Mouse (Mus musculus) liver, embryonic 13.5 days (tissue): Measurements from ENCODE around the gene Alox12e. TPM values are rescaled to one million over a fixed set of nuclear protein-coding genes. Genes with fewer than 3 reads are reported as not detected.
A peak's percentile ranks its signal among the peaks of the same experiment; 100 is the strongest.

Experiments
- ATAC-seq: fragments of 200-750 bp; cut with Nextera tagmentation; 2 replicates; pipeline ENCODE4 v1.8.0; 2017; ENCODE audit warnings: low read depth, mild to moderate bottlenecking, moderate number of reproducible peaks, moderate library complexity
- DNase-seq: peaks from one replicate; pipeline ENCODE4 v3.0.0; 2022
- H3K27ac ChIP-seq: fragments of 300-500 bp; sonication (generic); 2 replicates; pipeline ENCODE4 v1.5.1; 2015; ENCODE audit warnings: moderate library complexity, mild to moderate bottlenecking, inconsistent platforms
- H3K27me3 ChIP-seq: fragments of 300-500 bp; sonication (generic); 2 replicates; pipeline ENCODE4 v1.6.1; 2015; ENCODE audit warnings: mild to moderate bottlenecking, inconsistent platforms
- H3K36me3 ChIP-seq: fragments of 300-500 bp; sonication (generic); 2 replicates; pipeline ENCODE4 v1.6.1; 2015; ENCODE audit warnings: mild to moderate bottlenecking, inconsistent platforms
- H3K4me1 ChIP-seq: fragments of 300-500 bp; sonication (generic); replicated peaks from 2 replicates; pipeline ENCODE4 v1.6.1; 2015; ENCODE audit warnings: inconsistent platforms
- H3K4me2 ChIP-seq: fragments of 300-500 bp; sonication (generic); 2 replicates; pipeline ENCODE4 v1.6.1; 2015; ENCODE audit warnings: inconsistent platforms, mild to moderate bottlenecking, moderate library complexity
- H3K4me3 ChIP-seq: fragments of 300-500 bp; sonication (generic); replicated peaks from 2 replicates; pipeline ENCODE4 v1.5.1; 2015; ENCODE audit warnings: mild to moderate bottlenecking, inconsistent platforms
- H3K9ac ChIP-seq: fragments of 300-500 bp; sonication (generic); 2 replicates; pipeline ENCODE4 v1.6.1; 2015; ENCODE audit warnings: mild to moderate bottlenecking, inconsistent platforms
- H3K9me3 ChIP-seq: fragments of 300-500 bp; sonication (generic); replicated peaks from 2 replicates; pipeline ENCODE4 v1.6.1; 2016; ENCODE audit warnings: inconsistent platforms
- WGBS: fragments of 180-500 bp; shearing (Covaris S2); methylation state at CpG from one replicate; pipeline ENCODE4 v1.1.7; 2015; ENCODE audit not compliant: insufficient replicate concordance; 5-methylcytosine and 5-hydroxymethylcytosine counted together
- polyA plus RNA-seq: library from polyadenylated mRNA; unstranded; fragments of >200 nt; fragmentation: Nextera tagmentation; extraction: Ambion mirVana; gene quantifications from 2 replicates; pipeline ENCODE4 v1.2.1, GENCODE M21; 2015

The Alox12e gene
- polyA plus RNA-seq, 1 experiment from 2014 or later: 0.06 TPM

DNA sequence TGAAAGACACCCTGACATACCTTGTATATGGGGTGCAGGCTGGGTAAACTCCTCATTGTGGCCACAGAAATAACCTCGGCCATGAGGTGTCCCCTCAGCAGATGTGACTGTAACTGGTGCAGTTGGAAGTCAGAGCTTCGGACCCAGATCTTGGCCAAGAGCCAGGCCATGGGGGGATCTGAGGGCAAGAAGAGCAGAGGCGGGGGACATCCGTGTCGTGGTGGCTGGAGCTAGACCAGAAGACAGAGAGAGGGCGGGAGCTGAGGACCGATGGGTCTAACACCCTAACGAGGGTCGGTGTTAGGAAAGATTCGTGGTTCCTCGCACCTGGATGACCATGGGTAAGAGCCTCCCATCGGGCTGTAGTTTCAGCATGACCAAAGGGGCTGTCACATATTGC is 2.8 kb downstream of the Alox12e start:
- no peak overlapping the region for H3K4me3 ChIP-seq
- peaks cover 4% of the 10 kb centered on the region; the same call in 1 of the 2 replicates for H3K4me1 ChIP-seq
- no peak overlapping the region for H3K4me2 ChIP-seq
- DNase-seq (no peak), ATAC-seq (no peak)
- no peaks in the 10 kb centered on the region for H3K9me3 ChIP-seq
- H3K27me3 ChIP-seq: peaks cover 62% of the 10 kb centered on the region
- H3K36me3 ChIP-seq: no peaks in the 10 kb centered on the region
- no peak overlapping the region for H3K27ac ChIP-seq
- no peak overlapping the region for H3K9ac ChIP-seq
- WGBS: 65% methylated on average over 12 of the region's 12 CpGs

DNA sequence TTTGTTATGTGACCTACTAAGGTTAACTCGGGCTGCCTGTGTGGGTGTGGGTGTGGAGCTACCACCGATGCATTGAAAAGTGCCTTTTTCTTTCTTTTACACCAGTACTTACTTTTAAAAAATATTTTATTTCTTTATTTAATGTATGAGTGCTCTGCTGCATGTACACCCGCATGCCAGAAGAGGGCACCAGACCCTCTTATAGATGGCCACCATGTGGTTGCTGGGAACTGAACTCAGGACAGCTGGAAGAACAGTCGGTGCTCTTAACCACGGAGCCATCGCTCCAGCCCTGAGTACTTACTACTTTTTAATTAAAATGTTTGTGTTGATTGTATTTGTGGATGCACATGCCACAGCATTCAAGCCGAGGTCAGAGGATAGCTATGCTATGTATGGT is 8.6 kb downstream of the Alox12e start:
- Histone ChIP-seq H3K4me2 (no peak overlapping the region), H3K4me3 (no peak overlapping the region), H3K27ac (no peak overlapping the region), H3K27me3 (peaks cover 24% of the 10 kb centered on the region), H3K9ac (no peak overlapping the region), H3K4me1 (no peaks in the 10 kb centered on the region), H3K9me3 (no peaks in the 10 kb centered on the region), H3K36me3 (no peaks in the 10 kb centered on the region)
- ATAC-seq (no peak), DNase-seq (no peak)
- WGBS: 25% methylated on average over 7 of the region's 7 CpGs

DNA sequence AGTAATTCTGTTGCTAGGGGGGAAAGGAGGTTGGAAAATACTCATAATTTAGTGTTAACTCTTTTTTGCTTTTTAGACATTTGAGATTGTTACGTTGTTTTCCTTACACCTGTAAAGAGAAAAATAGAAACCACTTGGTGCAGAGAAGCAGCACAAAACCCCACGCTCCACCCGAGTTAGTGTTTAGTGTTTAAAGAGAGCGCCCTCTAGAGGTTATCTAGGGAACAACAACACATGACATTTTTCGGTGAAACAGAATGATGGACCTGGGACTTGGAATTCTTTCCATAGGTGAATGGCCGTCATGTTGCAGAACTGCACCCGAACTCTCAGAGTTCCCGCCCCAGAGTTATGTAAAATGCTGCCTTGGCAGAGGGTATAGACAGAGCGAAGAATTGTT is 13.1 kb downstream of the Alox12e start:
- no peak for ATAC-seq

DNA sequence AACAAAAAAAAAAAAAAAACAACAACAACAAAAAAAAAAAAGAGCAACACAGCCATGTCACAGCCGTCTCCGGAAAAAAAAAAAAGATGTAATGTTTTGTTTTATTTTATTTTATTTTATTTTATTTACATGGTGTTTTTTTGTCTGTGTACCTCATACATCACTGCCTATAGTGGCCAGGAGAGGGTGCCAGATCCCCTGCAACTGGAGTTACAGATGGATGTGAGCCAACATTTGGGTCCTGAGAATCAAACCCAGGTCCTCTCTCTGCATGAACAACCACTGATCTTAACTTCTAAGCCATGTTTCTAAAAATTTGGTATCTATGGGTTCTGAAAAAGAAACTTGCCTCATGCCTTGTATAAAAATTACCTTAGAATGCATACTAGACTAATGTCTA is 14.1 kb downstream of the Alox12e start:
- Histone ChIP-seq H3K4me3 (no peak overlapping the region), H3K4me1 (peaks cover 3% of the 10 kb centered on the region; the same call in 1 of the 2 replicates), H3K9ac (no peak overlapping the region), H3K4me2 (no peak overlapping the region), H3K36me3 (no peaks in the 10 kb centered on the region), H3K27ac (no peak overlapping the region), H3K27me3 (peaks cover 9% of the 10 kb centered on the region; the same call in 1 of the 2 replicates), H3K9me3 (no peaks in the 10 kb centered on the region)
- 74% methylated on average over 2 of the region's 2 CpGs for WGBS
- ATAC-seq (no peak), DNase-seq (no peak)

More for the DNA sequence above, 13.1 kb downstream of the Alox12e start:
- no peaks in the 10 kb centered on the region for H3K36me3 ChIP-seq
- 15% methylated on average over 9 of the region's 9 CpGs for WGBS
- peaks cover 9% of the 10 kb centered on the region; the same call in 1 of the 2 replicates for H3K27me3 ChIP-seq
- no peak overlapping the region for H3K4me2 ChIP-seq
- H3K9ac ChIP-seq: no peak overlapping the region
- no peaks in the 10 kb centered on the region for H3K9me3 ChIP-seq
- H3K4me1 ChIP-seq: peaks cover 3% of the 10 kb centered on the region; the same call in 1 of the 2 replicates
- DNase-seq: no peak
- H3K4me3 ChIP-seq: no peak overlapping the region
- no peak overlapping the region for H3K27ac ChIP-seq

DNA sequence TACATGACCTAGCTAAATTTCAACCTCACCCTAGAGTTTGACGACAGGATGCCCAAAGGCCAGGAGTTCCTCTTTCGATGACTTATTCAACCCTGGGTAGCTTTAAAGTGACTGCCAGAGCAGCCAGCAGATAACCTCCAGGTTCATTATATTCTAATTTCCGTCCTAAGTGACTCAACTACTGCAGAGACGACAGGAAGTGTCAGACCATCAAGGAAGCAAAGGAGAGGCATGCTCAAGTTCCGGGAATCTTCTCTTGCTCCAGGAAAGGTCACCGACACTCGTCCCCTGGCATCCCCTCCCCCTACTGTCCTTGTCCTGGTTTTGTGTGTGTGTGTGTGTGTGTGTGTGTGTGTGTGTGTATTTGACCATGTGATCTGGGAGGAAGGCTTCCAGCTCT is 16.3 kb downstream of the Alox12e start:
- ATAC-seq (no peak), DNase-seq (no peak)
- no peaks in the 10 kb centered on the region for H3K36me3 ChIP-seq
- no peaks in the 10 kb centered on the region for H3K9me3 ChIP-seq
- H3K9ac ChIP-seq: no peak overlapping the region
- no peak overlapping the region for H3K4me3 ChIP-seq
- H3K27me3 ChIP-seq: peaks cover 4% of the 10 kb centered on the region; the same call in 1 of the 2 replicates
- WGBS: 17% methylated on average over 7 of the region's 7 CpGs
- no peak overlapping the region for H3K27ac ChIP-seq
- no peak overlapping the region for H3K4me2 ChIP-seq
- H3K4me1 ChIP-seq: peaks cover 7% of the 10 kb centered on the region; the same call in 1 of the 2 replicates

DNA sequence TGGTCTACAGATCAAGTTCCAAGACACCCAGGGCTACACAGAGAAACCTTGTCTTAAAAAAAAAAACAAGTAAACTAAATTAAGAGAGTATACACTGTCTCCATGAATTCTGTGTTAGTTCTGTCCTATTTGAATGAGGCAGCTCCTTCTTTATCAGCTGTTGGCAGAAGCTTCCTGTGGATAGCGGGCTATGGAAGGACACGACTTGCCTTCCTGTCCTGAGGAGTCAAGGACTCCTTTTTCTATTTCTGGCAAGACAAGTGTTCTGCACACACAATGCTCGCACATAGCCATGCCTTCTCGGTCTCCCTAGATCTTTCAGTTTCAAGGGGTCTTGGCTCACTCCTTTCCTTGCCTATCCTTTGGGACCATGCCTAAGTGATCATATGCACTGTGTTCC is 20.1 kb downstream of the Alox12e start:
- DNase-seq (no peak), ATAC-seq (no peak; the same call in 1 of the 2 replicates)
- H3K4me2 ChIP-seq: no peak overlapping the region
- WGBS: 23% methylated on average over 4 of the region's 4 CpGs
- H3K27me3 ChIP-seq: no peaks in the 10 kb centered on the region
- peaks cover 17% of the 10 kb centered on the region for H3K4me1 ChIP-seq
- H3K9me3 ChIP-seq: no peaks in the 10 kb centered on the region
- peak overlapping the region; percentile 53; the same call in 1 of the 2 replicates for H3K27ac ChIP-seq
- H3K4me3 ChIP-seq: no peak overlapping the region
- H3K36me3 ChIP-seq: no peaks in the 10 kb centered on the region
- no peak overlapping the region for H3K9ac ChIP-seq

DNA sequence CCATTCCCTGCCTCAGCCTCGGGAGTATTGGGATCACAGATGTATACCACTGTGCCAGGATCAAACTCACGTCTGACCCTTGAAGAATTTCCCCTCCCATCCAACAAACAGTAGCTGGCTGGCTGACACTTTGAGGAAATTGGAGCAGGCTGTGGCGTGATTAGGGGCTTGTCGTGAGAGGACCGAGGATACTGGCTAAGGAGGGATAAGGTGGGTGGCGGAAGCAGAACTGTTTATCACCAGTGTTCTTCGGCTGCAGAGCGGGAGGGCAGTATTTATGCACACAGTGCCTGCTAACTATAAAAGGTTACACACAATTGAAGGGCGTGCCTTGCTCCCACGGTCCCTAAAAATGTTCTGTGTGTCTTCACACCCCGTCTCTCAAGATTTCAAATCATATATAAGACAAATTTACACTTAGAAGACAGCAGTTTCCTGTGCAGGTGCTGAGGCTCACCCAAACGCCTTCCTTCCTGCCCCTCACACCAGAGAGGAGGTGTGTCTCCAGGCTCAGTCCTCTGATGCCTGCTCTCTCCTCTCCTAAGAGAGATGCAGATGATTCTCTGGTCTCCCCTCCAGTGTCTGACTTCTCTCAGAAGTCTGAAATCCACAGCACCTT is 24.5 kb downstream of the Alox12e start:
- no peak overlapping the region for H3K9ac ChIP-seq
- no peaks in the 10 kb centered on the region for H3K36me3 ChIP-seq
- 10% methylated on average over 12 of the region's 12 CpGs for WGBS
- H3K4me2 ChIP-seq: peak overlapping the region; percentile 12; the same call in 1 of the 2 replicates
- peaks cover 13% of the 10 kb centered on the region for H3K4me1 ChIP-seq
- H3K27me3 ChIP-seq: no peaks in the 10 kb centered on the region
- no peaks in the 10 kb centered on the region for H3K9me3 ChIP-seq
- ATAC-seq: 0 out of 2 replicates have a peak, but pooled peaks have one; percentile 29
- no peak for DNase-seq
- H3K27ac ChIP-seq: no peak overlapping the region; the same call in 1 of the 2 replicates
- no peak overlapping the region for H3K4me3 ChIP-seq

DNA sequence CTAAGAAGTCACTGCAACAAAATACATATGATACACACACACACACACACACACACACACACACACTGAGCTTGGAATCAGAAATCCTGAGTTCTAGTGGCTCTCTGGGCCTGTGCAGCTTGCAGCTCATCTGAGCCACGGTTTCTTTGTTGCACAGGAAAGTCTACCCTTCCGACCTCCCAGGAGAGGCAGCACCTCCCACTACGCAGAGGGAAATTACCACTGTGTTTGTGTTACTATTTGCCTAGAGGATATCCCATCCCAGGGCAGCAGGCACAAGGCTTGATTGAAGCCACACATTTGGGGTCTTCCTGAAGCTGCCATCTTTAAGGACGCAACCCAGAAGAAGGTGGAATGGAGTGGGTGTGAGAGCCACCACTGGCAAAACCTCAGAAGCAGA is 25.0 kb downstream of the Alox12e start:
- Histone ChIP-seq H3K4me1 (peaks cover 11% of the 10 kb centered on the region), H3K27me3 (no peaks in the 10 kb centered on the region), H3K4me3 (no peak overlapping the region), H3K4me2 (no peak overlapping the region), H3K36me3 (no peaks in the 10 kb centered on the region), H3K9me3 (no peaks in the 10 kb centered on the region), H3K27ac (no peak overlapping the region), H3K9ac (no peak overlapping the region)
- DNase-seq: no peak
- 34% methylated on average over 4 of the region's 4 CpGs for WGBS
- ATAC-seq: no peak

DNA sequence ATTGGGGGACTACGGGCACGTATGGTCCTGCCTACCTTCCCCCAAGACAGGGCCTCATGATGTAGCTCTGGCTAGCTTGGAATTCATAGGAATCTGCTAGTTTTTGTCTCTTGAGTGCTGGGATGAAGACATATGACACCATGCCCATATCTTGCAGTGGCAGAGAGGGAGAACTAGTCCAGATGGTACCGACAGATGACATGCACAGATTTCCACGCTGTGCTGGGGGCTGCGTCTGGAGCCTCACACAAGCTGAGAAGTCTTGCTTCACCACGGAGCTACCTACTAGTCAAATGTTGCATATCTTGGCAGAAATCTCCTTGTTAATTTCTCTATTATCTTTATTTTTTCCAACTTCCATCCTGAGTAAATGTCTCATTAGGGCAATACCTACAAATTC is 28.5 kb downstream of the Alox12e start:
- peaks cover 10% of the 10 kb centered on the region for H3K4me1 ChIP-seq
- no peaks in the 10 kb centered on the region for H3K9me3 ChIP-seq
- H3K9ac ChIP-seq: no peak overlapping the region
- no peak overlapping the region for H3K4me3 ChIP-seq
- DNase-seq (no peak), ATAC-seq (no peak)
- no peak overlapping the region for H3K27ac ChIP-seq
- no peaks in the 10 kb centered on the region for H3K36me3 ChIP-seq
- WGBS: 72% methylated on average over 6 of the region's 6 CpGs
- no peak overlapping the region for H3K4me2 ChIP-seq
- H3K27me3 ChIP-seq: no peaks in the 10 kb centered on the region

DNA sequence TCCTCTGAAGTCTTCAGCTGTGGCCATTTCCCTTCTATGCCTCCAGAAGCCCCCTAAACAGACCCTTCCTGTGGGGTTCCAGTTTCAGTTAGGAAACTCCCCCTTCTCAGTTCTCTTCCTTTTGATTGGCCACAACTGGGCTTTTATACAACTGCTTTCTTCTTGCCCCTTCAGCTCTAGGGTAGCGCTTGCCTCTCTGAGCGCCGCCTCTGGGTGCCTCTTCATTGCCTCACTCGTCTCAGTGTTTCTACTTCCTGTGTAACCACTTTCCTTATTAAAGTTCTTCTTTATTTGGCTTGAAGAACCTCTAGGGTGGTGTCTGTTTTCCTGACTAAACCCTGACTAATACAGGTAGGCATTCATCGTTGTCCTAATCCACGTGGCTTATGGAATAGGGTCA is 31.2 kb downstream of the Alox12e start:
- no peak overlapping the region for H3K9ac ChIP-seq
- no peaks in the 10 kb centered on the region for H3K9me3 ChIP-seq
- no peak overlapping the region for H3K4me3 ChIP-seq
- H3K4me2 ChIP-seq: no peak overlapping the region
- H3K27me3 ChIP-seq: no peaks in the 10 kb centered on the region
- ATAC-seq (no peak), DNase-seq (no peak)
- no peaks in the 10 kb centered on the region for H3K36me3 ChIP-seq
- H3K27ac ChIP-seq: no peak overlapping the region
- H3K4me1 ChIP-seq: no peaks in the 10 kb centered on the region
- WGBS: 55% methylated on average over 6 of the region's 6 CpGs

DNA sequence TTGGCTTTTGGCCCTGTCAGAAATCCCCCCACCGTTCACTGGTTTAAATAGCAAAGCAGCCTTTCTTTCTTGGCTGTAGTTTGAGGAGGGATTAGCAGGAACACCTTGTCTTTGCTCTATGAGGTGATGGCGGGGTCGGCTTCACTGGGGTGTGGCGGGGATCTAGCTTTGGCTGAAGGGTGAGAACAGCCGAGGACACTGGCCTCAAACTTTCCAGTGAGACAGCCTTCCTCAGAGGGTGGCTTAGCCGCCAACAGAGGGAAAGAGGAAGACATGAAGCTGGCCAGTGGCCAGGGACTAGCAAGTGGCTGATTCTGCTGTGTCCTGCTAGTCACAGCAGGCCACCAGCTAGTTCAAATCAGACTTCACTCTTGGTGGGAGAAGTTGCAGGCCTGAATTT is 33.2 kb downstream of the Alox12e start:
- DNase-seq: no peak
- Histone ChIP-seq H3K36me3 (no peaks in the 10 kb centered on the region), H3K9me3 (no peaks in the 10 kb centered on the region), H3K27ac (no peak overlapping the region), H3K4me2 (no peak overlapping the region), H3K9ac (no peak overlapping the region), H3K4me3 (no peak overlapping the region), H3K27me3 (no peaks in the 10 kb centered on the region), H3K4me1 (no peaks in the 10 kb centered on the region)
- WGBS: 47% methylated on average over 6 of the region's 6 CpGs
- no peak for ATAC-seq

DNA sequence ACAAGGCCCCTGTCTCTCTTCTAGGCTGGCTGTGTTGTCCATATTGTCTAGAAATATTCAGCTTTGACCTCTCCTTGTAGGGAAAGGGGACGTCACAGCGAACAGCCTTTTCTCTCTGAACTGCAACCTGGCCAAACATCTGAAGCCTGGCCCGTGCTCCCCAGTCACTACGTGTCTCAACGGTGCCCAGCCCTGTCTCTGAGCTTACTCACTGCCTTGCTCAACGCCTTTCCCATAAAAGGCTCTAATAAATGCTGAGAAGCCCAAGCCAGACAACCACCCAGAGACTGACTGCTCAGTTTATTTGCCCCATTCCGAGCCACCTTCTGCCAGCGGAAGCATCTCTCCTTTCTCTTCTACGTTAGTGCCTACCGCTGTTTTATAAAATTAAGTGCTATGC is 34.3 kb downstream of the Alox12e start:
- no peak overlapping the region for H3K9ac ChIP-seq
- no peak for DNase-seq
- WGBS: 74% methylated on average over 10 of the region's 10 CpGs
- no peak overlapping the region for H3K4me2 ChIP-seq
- no peak for ATAC-seq
- H3K9me3 ChIP-seq: no peaks in the 10 kb centered on the region
- H3K4me1 ChIP-seq: no peaks in the 10 kb centered on the region
- no peaks in the 10 kb centered on the region for H3K27me3 ChIP-seq
- H3K27ac ChIP-seq: no peak overlapping the region
- H3K4me3 ChIP-seq: no peak overlapping the region
- no peaks in the 10 kb centered on the region for H3K36me3 ChIP-seq
